Mouse (Mus musculus) frontal cortex, postnatal 36 days (tissue): ENCODE data around the gene Vmn2r76.
"Not testable (repeated sequence)": the region's sequence is repeated elsewhere in the genome, so short reads cannot be mapped to it uniquely, and the experiment has no call there.

Experiments used
- DNase-seq, 2 experiments: peaks; one replicate each; pipeline ENCODE4 v3.0.0; 2022; ENCODE audit warnings: low spot score in 2 of 2

Gene Vmn2r76

DNA sequence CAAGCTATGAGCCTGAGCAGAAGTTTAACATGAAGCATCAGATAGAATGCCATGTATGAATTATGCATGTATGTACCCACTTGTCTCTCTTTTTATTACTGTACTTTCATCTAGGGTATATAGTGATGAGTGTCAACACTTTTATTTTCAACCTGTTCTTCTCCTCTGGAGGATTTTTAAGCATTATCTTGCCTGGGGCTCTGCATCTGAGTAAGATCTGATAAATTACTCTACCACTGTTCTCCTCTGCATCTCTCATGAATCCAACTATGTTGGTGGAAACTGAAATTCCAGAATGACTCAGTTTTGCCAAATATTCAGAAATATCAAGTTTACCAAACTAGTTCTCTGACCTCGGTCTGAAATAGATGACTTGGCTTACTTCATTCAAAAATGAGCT lies at the start of gene Vmn2r76:
Gene Vmn2r76, minus strand, starts transcription at position 101 of the 400 bp plus-strand sequence.
- no peak for DNase-seq

DNA sequence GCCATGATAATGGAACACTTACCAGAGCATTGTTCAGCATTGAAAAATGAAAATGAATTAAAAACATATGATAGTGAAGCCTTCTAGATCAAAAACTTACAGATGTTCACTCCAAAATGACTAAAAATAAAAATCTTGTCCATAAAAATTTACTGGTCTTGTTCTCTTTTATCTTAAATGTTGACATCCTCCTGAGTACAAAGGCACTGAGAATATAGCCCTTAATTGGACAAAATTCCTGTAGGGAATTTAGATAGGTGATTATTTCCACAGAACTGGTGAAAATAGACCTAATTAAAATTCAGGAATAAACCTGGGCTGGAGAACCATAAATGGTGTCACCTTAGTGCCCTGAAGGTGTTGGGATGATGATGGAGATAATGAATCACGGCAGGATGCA lies 31.0 kb upstream of the Vmn2r76 start, which contains the start of gene Olfr310:
Gene Olfr310, minus strand, starts transcription at position 101 of the 400 bp plus-strand sequence.
- DNase-seq = no peak

DNA sequence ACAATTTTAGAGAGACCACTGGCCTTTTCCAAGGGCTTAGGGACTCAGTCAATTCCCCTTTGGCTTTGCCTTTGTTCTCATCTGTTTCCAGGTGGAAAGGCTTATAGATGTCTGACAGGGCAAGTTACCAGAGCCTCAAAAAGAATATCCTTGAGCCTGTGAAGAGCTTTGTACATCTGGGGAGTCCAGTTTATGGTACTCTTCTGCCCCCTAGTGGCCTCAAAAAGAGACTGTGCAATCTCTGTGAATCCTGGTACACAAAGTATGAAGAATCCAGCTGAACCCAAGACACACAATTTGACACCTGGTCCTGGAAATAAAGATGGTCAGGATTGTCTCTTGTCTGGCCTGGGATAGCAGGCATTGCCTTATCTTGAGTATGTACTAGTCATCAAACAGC lies 34.8 kb downstream of the Vmn2r76 start:
- no peak for DNase-seq

DNA sequence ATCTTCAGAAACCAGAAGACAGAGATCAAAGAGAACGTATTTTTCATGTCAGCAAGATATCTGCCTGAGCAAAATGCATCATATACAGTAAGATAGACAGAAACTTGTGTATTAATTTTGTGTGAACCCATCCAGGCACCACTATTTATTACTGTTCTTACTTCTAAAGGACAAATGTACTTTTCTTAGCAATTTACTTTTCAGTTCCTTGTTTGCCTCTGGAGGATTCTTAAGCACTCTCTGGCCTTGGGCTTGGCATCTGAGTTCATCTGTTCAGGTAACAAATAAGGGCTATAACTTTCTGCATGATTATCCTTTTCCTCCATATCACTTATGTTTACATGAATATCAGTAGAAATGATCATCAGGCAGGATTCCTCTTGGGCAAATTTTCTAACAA lies 74.4 kb downstream of the Vmn2r76 start, which contains the start of gene Vmn2r75:
Gene Vmn2r75, minus strand, starts transcription at position 101 of the 400 bp plus-strand sequence.
- DNase-seq = not testable (repeated sequence)
